Mouse (Mus musculus) heart, postnatal 10 days (tissue): ENCODE data around the gene Bpi. TPM values are rescaled to one million over a fixed set of nuclear protein-coding genes. Genes with fewer than 3 reads are reported as not detected.

Source experiments
- DNase-seq, 2 experiments: peaks; one replicate each; pipeline ENCODE4 v3.0.0; 2021
- intact Hi-C: fragments of 180-260 bp; cut with DNase I; formaldehyde crosslinking; loops from one replicate; pipeline ENCODE4 v1.15.1; 2025
- total RNA-seq, 2 experiments: library from RNA; stranded (reverse); gene quantifications; 2 replicates each; pipeline ENCODE4 v1.2.3; 2021

The Bpi gene
- total RNA-seq: not detected

- intact Hi-C loops: loop anchor here (1.0 kb wide), 1 partner anchor 50 kb away; no protein-coding TSS in a partner anchor
- DNase-seq: no peak
Measured at GRCm38 (mm10) chr2:158258005-158258418, at the start of gene Bpi. Bpi (plus strand) TSS chr2:158258094.

- DNase-seq: no peak
- intact Hi-C loops: loop anchor here (2.0 to 10.0 kb wide), 3 partner anchors 131 to 605 kb away; no protein-coding TSS in a partner anchor
Measured at GRCm38 (mm10) chr2:158209776-158210175, 48.1 kb upstream of the Bpi start.

- intact Hi-C loops: no loop called here
- peak; percentile 45 to 60 for DNase-seq
Measured at GRCm38 (mm10) chr2:158210503-158210902, 47.4 kb upstream of the Bpi start.

- intact Hi-C loops: no loop called here
- DNase-seq: no peak
Measured at GRCm38 (mm10) chr2:158210958-158211357, 46.9 kb upstream of the Bpi start.

- DNase-seq: no peak
- intact Hi-C loops: no loop called here
Measured at GRCm38 (mm10) chr2:158211764-158212471, 46.0 kb upstream of the Bpi start.

GRCm38 (mm10) chr2:158215283-158216117 lies 42.4 kb upstream of the Bpi start:
- intact Hi-C loops: no loop called here
- peak; percentile 73 to 76 for DNase-seq

GRCm38 (mm10) chr2:158216510-158216909 lies 41.4 kb upstream of the Bpi start:
- intact Hi-C loops: no loop called here
- DNase-seq: peak; percentile 48 to 52

GRCm38 (mm10) chr2:158219562-158219961 lies 38.3 kb upstream of the Bpi start:
- intact Hi-C loops: no loop called here

GRCm38 (mm10) chr2:158221446-158222084 lies 36.3 kb upstream of the Bpi start:
- no peak for DNase-seq
- intact Hi-C loops: no loop called here

More at GRCm38 (mm10) chr2:158219562-158219961, 38.3 kb upstream of the Bpi start:
- DNase-seq: no peak

- intact Hi-C loops: no loop called here
Measured at GRCm38 (mm10) chr2:158222664-158223063, 35.2 kb upstream of the Bpi start.

GRCm38 (mm10) chr2:158223497-158223896 lies 34.4 kb upstream of the Bpi start:
- DNase-seq: no peak

More at GRCm38 (mm10) chr2:158222664-158223063, 35.2 kb upstream of the Bpi start:
- peak in 1 of 2 experiments; percentile 34 for DNase-seq

GRCm38 (mm10) chr2:158225301-158225700 lies 32.6 kb upstream of the Bpi start:
- peak; percentile 69 to 79 for DNase-seq
- intact Hi-C loops: loop anchor here (1.0 kb wide), 1 partner anchor 115 kb away; no protein-coding TSS in a partner anchor

More at GRCm38 (mm10) chr2:158223497-158223896, 34.4 kb upstream of the Bpi start:
- intact Hi-C loops: no loop called here

- peak in 1 of 2 experiments; percentile 35 for DNase-seq
- intact Hi-C loops: no loop called here
Measured at GRCm38 (mm10) chr2:158228670-158229502, 29.0 kb upstream of the Bpi start, which contains the start of gene D630003M21Rik. D630003M21Rik (minus strand) TSS chr2:158229222.

GRCm38 (mm10) chr2:158229503-158229892 lies 28.4 kb upstream of the Bpi start:
- intact Hi-C loops: no loop called here

GRCm38 (mm10) chr2:158230617-158231016 lies 27.3 kb upstream of the Bpi start:
- DNase-seq: no peak
- intact Hi-C loops: no loop called here

More at GRCm38 (mm10) chr2:158229503-158229892, 28.4 kb upstream of the Bpi start:
- DNase-seq: no peak

- intact Hi-C loops: no loop called here
- DNase-seq: no peak
Measured at GRCm38 (mm10) chr2:158231071-158231470, 26.8 kb upstream of the Bpi start.

- DNase-seq: no peak
- intact Hi-C loops: no loop called here
Measured at GRCm38 (mm10) chr2:158232414-158232813, 25.5 kb upstream of the Bpi start.

GRCm38 (mm10) chr2:158233106-158233505 lies 24.8 kb upstream of the Bpi start:
- DNase-seq: no peak
- intact Hi-C loops: no loop called here

- no peak for DNase-seq
- intact Hi-C loops: no loop called here
Measured at GRCm38 (mm10) chr2:158236698-158237097, 21.2 kb upstream of the Bpi start.

- intact Hi-C loops: no loop called here
- no peak for DNase-seq
Measured at GRCm38 (mm10) chr2:158238101-158238500, 19.8 kb upstream of the Bpi start.
